Mouse (Mus musculus) monocyte, adult 2 months (primary cell): ENCODE results near the gene Bub1b.

Experiments used
- DNase-seq, 2 experiments: peaks; one replicate each; pipeline ENCODE4 v3.0.0; 2022; ENCODE audit warnings: low spot score in 2 of 2, low read depth in 1 of 2

Bub1b gene

DNA sequence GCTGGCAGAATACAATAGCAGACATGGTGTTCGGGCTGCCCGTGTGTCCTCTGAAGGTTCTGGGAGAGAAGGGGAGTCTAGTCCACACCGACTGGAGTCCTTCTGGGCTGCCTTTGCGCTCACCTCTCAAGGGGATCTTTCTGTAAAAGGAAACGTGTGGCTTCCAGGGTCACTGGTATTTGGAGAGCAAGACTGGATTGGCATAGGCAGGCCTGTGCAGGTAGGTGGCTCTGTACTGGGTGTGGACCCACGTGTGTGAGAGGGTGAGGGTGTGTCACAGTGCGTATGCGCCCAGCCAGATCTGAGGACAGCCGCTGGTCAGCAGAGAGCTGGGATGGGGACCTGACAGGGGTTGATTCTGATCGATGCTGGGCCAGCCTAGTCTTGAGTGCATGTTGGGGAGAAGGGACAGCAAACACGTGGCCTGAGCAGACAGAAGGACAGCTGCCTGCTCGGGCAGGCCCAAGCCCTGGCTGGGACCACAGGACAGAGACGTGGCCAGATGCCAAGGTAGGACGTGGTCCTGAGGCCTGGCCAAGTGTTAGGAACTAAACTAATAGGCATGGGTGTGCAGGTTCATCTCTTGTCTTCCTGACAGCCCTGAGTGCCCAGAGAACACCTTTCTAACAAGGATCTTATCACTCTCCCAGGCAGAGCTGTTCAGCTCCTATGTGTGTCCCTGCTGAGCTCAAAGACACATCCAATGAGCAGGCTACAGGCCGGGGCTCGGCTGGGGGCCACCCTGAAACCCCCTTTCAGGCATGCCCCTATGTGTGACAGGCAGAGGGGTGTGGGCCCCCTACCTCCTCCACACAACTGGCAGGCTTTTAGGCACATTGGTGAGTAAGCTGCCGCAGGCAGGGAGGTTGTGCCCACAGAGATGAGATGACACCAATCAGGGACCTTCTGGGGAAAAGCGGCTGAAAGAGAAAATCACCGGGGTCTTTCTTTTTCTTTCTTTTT, 66.1 kb downstream of the Bub1b start:
- DNase-seq: no peak

DNA sequence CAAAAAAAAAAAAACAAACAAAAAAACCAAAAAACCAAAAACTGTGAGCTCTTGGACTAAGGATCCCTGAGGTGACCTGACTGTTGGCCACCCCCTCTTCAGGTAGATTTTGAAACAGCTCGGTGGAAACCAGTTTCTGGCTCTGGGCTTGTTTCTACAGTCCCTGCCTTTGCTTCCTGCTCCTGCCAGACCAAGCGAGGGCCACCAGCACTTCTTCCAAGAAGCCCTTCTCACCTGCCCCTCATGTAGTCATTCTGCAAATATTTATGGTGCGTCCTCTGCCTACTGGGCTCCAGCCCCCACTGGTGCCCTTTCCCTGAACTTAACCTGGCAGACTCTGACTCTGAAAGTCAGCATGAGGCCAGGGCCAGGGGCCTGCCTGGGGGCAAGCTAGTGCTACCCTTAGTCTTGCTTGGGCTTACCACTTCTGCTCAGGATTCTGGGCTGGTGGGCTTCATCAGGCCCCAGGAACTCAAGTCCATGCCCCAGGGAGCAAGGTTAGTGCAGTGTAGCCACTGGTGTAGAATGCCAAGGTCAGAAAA, 67.0 kb downstream of the Bub1b start:
- DNase-seq: no peak

DNA sequence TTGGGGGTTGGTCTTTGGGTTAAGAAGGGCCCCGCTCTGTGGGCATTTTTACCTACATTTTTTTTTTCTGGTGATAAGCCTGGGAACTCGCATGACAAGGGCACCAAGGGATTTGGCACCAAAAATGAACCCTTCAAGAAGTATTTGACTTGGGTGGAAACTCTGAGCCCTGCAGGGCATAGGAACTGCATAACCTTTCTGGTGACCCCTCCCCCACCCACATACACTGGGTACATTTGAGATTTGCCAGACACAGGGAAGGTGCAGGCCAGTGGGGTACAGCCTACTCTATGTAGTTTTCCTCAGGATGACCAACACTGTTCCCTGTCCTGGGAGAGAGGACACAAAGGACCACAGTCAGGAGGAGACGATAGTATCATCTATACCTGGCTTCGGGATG, 67.6 kb downstream of the Bub1b start:
- DNase-seq: no peak

- DNase-seq: no peak
Observed at GRCm38 (mm10) chr2:118667181-118667580, 69.2 kb downstream of the Bub1b start.

- DNase-seq: no peak
Observed at GRCm38 (mm10) chr2:118669245-118669644, 71.2 kb downstream of the Bub1b start.

GRCm38 (mm10) chr2:118669785-118670184, 71.8 kb downstream of the Bub1b start:
- DNase-seq: no peak

- DNase-seq: no peak
Observed at GRCm38 (mm10) chr2:118671728-118672127, 73.7 kb downstream of the Bub1b start.

GRCm38 (mm10) chr2:118673686-118674465, 75.9 kb downstream of the Bub1b start:
- no peak for DNase-seq

DNA sequence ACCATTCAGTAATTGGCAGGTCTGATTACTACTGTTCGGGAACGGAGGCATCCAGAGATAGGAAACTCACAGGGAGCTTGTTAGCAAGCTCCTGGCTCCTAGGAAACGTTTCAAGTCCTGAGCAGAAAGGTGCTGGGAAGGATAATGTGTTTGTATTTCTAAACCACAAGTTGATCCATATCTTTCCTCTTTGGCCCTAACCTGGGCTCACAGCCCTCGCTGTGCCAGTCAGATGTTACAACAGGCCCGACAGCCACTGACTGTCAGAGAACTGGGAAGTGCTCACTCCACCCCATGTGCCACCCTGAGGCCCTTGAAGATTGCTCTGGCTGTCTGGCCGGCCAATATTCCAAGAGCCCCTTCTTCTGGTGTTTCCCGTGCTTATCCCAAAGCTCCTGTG, 76.5 kb downstream of the Bub1b start:
- no peak for DNase-seq

DNA sequence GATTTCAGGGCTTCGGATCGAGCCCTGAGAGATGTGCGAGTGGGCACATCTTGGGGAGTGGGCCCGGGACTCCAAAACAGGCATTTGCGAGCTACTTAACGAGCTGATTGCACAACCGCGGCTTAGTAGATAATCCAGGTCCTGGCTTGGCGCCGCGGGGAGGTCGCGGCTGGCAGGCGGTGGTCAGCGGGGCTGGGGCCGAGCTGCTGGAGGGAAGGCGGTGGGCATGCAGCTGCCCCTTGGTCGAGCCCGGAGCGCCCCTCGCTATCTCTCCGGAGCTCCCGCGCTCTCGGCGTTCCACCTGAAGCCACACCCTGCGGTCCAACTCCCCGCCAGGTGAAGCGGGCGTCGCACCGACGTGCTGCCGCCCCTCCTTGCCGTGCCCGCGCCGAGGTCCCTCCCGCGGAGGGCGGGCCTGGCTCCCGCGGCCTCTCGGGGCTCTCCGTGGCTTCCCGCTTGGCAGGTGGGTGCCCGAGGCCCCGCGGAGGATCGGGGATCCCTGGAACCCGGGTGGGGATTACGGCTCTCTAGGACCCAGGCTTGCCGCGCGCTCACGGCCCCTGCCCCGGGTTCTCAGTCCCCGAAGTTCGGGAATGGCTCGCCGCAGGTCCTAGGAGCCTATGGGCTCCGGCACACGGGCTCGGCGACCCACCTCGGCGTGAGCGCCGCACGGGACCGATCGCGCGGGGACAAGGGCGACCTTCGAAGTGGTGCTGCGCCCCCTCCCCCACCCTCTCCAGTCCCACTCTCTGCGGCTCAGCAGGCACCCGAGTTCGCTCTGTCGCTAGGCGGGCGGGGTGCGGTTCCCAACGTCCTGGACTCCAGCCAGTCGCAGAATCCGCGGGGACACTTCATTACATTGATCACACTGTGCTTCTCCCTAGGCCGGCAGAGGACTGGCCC, 79.1 kb downstream of the Bub1b start:
- no peak for DNase-seq

GRCm38 (mm10) chr2:118677817-118678216, 79.8 kb downstream of the Bub1b start:
- no peak for DNase-seq

DNA sequence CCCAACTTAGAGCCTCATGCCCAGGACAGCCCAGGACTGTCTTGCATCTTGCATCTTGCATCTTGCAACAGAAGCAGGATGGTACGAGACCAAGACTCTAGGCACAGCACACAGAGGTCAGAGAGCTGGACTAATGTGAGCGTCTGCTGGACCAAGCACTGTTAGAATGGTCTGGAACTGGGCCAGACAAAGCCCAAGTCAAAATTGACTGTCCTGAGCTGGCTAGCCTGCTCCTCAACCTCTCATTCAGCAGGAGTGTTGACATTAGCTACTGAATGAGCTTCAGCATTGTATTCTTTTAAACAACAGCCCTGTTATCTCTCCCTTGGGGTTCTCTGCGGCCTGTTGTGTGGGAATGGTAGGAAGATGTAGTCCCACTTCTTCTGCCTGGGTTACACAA, 81.6 kb downstream of the Bub1b start:
- no peak for DNase-seq

- DNase-seq: no peak
Observed at GRCm38 (mm10) chr2:118680926-118681325, 82.9 kb downstream of the Bub1b start.

- no peak for DNase-seq
Observed at GRCm38 (mm10) chr2:118682544-118683260, 84.7 kb downstream of the Bub1b start.

DNA sequence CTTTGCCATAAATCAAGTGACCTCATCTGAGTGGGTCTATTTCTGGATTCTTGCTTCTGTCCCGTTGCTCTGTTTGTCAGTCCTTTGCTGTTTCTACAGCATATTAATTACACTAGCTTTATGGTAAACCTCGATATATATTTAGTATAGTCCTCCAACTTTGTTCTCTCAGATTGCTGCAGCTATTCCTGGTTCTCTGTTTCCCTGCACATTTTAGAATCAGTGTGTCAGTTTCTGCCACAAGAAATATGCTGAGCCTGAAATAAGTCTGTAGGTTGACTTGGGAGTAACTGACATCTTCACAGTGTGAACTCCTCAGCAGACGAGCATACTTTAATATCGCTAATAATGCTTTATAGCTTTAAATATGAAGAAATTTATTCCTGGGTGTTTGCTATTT, 87.1 kb downstream of the Bub1b start:
- DNase-seq: no peak

DNA sequence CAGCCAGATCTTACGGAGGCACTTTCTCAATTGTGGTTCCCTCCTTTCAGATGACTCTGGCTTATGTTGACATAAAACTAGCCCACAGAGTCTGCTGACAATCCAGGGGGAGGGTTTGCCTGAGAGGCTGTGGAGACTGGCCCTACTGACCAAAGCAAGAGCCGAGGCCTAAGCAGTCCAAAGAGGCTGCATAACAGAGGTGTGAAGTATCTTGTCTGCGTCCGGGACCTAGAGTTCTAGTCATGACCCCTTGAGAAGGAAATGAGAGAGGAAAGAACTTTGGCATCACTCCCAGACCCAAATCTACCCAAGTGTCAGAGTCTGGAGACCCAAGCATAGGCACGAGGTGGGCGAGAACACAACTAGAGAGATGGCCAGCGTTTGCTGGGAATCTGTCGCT, 88.7 kb downstream of the Bub1b start:
- no peak for DNase-seq

DNA sequence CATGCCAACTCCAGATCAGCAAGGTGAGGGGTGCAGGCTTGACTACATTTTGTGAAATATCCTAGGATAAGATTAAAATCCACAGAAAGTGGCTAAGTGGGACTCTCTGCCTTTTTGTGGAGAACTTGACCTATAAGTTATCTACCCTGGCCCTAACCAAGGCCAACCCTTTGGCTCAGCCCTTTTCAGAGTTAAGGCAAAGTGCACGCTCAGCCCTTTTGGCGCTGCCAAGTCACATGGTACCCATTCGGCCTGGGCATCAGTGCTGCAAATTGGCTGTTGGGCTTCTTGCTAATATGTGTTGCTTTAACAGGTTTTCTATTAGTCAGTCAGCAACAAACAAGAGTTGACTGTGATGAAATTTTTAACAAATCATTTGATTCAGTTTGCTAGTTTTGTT, 89.8 kb downstream of the Bub1b start:
- DNase-seq: no peak

DNA sequence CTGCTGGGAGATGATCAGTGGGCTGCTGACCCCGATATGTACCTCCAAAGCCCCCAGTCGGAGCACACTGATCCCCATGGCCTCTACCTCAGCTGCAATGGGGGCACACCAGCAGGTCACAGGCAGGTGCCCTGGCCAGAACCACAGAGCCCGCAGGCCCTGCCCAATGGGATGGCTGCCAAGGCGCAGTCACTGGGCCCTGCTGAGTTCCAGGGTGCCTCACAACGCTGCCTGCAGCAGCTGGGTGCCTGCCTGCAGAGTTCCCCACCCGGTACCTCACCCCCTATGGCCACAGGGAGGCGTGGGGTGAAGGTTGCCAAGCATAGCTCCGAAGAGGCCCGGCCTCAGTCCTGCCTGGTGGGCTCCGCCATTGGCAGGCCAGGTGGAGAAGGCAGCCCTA, 91.9 kb downstream of the Bub1b start:
- DNase-seq: no peak
